Mouse (Mus musculus) kidney, adult 2 months (tissue): ENCODE measurements around the gene Lrrc10b. TPM values are rescaled to one million over a fixed set of nuclear protein-coding genes. Genes with fewer than 3 reads are reported as not detected.

Source experiments
- DNase-seq: peaks from one replicate; pipeline ENCODE4 v3.0.0; 2021
- H3K27ac ChIP-seq: fragments of 200-500 bp; 2 replicates; pipeline ENCODE4 v1.5.1; 2012; ENCODE audit warnings: low read depth, low read length, control low read depth, inconsistent platforms; ENCODE audit not compliant: insufficient read depth
- H3K27me3 ChIP-seq: fragments of 200-500 bp; replicated peaks from 2 replicates; pipeline ENCODE4 v1.6.1; 2012; ENCODE audit warnings: mild to moderate bottlenecking, moderate library complexity, low read length, inconsistent platforms; ENCODE audit not compliant: control insufficient read depth, insufficient read depth
- H3K36me3 ChIP-seq: fragments of 200-500 bp; 2 replicates; pipeline ENCODE4 v1.6.1; 2012; ENCODE audit warnings: mild to moderate bottlenecking, moderate library complexity, low read length, inconsistent platforms; ENCODE audit not compliant: control insufficient read depth, insufficient read depth
- H3K4me1 ChIP-seq: fragments of 200-500 bp; 2 replicates; pipeline ENCODE4 v1.6.1; 2011; ENCODE audit warnings: low read length; ENCODE audit not compliant: control insufficient read depth, insufficient read depth
- H3K4me3 ChIP-seq: fragments of 200-500 bp; 2 replicates; pipeline ENCODE4 v1.5.1; 2011; ENCODE audit warnings: mild to moderate bottlenecking, low read depth, low read length, control low read depth; ENCODE audit not compliant: insufficient read depth
- CTCF ChIP-seq: fragments of 200-500 bp; conservative IDR thresholded peaks from 2 replicates; pipeline ENCODE4 v1.5.1; 2011; ENCODE audit warnings: low read depth, mild to moderate bottlenecking, control low read depth, low read length, moderate library complexity, mixed read lengths; ENCODE audit not compliant: insufficient read depth, insufficient read length
- POLR2A ChIP-seq: fragments of 200-500 bp; IDR thresholded peaks from one replicate; pipeline ENCODE4 v1.6.1; 2011; ENCODE audit warnings: low read depth, low read length, control low read depth
- WGBS: fragments of 180-500 bp; shearing (Covaris S2); methylation state at CpG from one replicate; pipeline ENCODE4 v1.1.7; 2018; 5-methylcytosine and 5-hydroxymethylcytosine counted together
- polyA plus RNA-seq: library from polyadenylated mRNA; depleted of rRNA; stranded (reverse); fragments of >200 nt; gene quantifications from 2 replicates; pipeline ENCODE4 v1.2.3, GENCODE M21; 2012; rRNA removed

The Lrrc10b gene
- polyA plus RNA-seq, 1 experiment = 0.39 TPM

- Histone ChIP-seq H3K4me3 (no peak overlapping the region), H3K4me1 (no peaks in the 10 kb centered on the region)
Measured at GRCm38 (mm10) chr19:10421986-10422976, 35.0 kb downstream of the Lrrc10b start.

GRCm38 (mm10) chr19:10417436-10417835, 39.8 kb downstream of the Lrrc10b start:
- 55% methylated on average over 12 of the region's 12 CpGs for WGBS
- no peaks in the 10 kb centered on the region for H3K4me1 ChIP-seq
- peak; percentile 36 for DNase-seq
- no peak overlapping the region for H3K4me3 ChIP-seq
- H3K27me3 ChIP-seq = no peaks in the 10 kb centered on the region
- no peak for TF ChIP-seq POLR2A
- TF ChIP-seq CTCF = no peak
- no peaks in the 10 kb centered on the region for H3K36me3 ChIP-seq
- H3K27ac ChIP-seq = peak overlapping the region; percentile 61; the same call in 1 of the 2 replicates

More at GRCm38 (mm10) chr19:10421986-10422976, 35.0 kb downstream of the Lrrc10b start:
- no peak for DNase-seq
- WGBS = 14% methylated on average over 53 of the region's 53 CpGs
- H3K27me3 ChIP-seq = no peaks in the 10 kb centered on the region; the same call in 1 of the 2 replicates
- TF ChIP-seq CTCF (no peak), POLR2A (no peak)
- H3K27ac ChIP-seq = no peak overlapping the region
- no peaks in the 10 kb centered on the region for H3K36me3 ChIP-seq

GRCm38 (mm10) chr19:10416889-10417288, 40.4 kb downstream of the Lrrc10b start:
- H3K27me3 ChIP-seq = no peaks in the 10 kb centered on the region
- TF ChIP-seq POLR2A = no peak
- TF ChIP-seq CTCF = no peak
- no peak overlapping the region for H3K4me3 ChIP-seq
- 53% methylated on average over 8 of the region's 8 CpGs for WGBS
- peak; percentile 54 for DNase-seq
- H3K36me3 ChIP-seq = no peaks in the 10 kb centered on the region
- H3K27ac ChIP-seq = peak overlapping the region; percentile 61; the same call in 1 of the 2 replicates
- no peaks in the 10 kb centered on the region for H3K4me1 ChIP-seq

GRCm38 (mm10) chr19:10415508-10415907, 41.8 kb downstream of the Lrrc10b start:
- H3K27me3 ChIP-seq = no peaks in the 10 kb centered on the region
- WGBS = 84% methylated on average over 5 of the region's 5 CpGs
- no peak overlapping the region for H3K4me3 ChIP-seq
- no peak overlapping the region for H3K27ac ChIP-seq
- TF ChIP-seq CTCF (no peak), POLR2A (no peak)
- no peaks in the 10 kb centered on the region for H3K4me1 ChIP-seq
- DNase-seq = no peak
- H3K36me3 ChIP-seq = no peaks in the 10 kb centered on the region

- Histone ChIP-seq H3K27me3 (no peaks in the 10 kb centered on the region), H3K36me3 (no peaks in the 10 kb centered on the region), H3K4me1 (no peaks in the 10 kb centered on the region), H3K27ac (no peak overlapping the region), H3K4me3 (no peak overlapping the region)
- 5% methylated on average over 18 of the region's 19 CpGs for WGBS
- TF ChIP-seq POLR2A (no peak), CTCF (no peak)
- DNase-seq = peak; percentile 38
Measured at GRCm38 (mm10) chr19:10413701-10414242, 43.5 kb downstream of the Lrrc10b start.

Other genes starting within 250 kb of the Lrrc10b start
- 18.8 and 24.5 TPM in 2 replicates for gene Myrf, start 216.7 kb downstream of the Lrrc10b start, polyA plus RNA-seq
- gene Dagla, start 152.6 kb downstream of the Lrrc10b start, polyA plus RNA-seq = 7.0 and 8.2 TPM in 2 replicates
- gene Syt7, start 68.4 kb downstream of the Lrrc10b start, polyA plus RNA-seq = 4.0 and 4.6 TPM in 2 replicates
- gene Ppp1r32, start 25.5 kb upstream of the Lrrc10b start, polyA plus RNA-seq = 0.37 and 0.66 TPM in 2 replicates
- 25.7 and 28.9 TPM in 2 replicates for gene Cpsf7, start 67.8 kb upstream of the Lrrc10b start, polyA plus RNA-seq
- gene Sdhaf2, start 68.7 kb upstream of the Lrrc10b start, polyA plus RNA-seq = 31.1 and 33.1 TPM in 2 replicates
- 32.0 and 33.1 TPM in 2 replicates for gene Tmem216, start 98.8 kb upstream of the Lrrc10b start, polyA plus RNA-seq
- 40.7 and 44.1 TPM in 2 replicates for gene Cyb561a3, start 119.7 kb upstream of the Lrrc10b start, polyA plus RNA-seq
- 11.7 and 12.7 TPM in 2 replicates for gene Tmem138, start 119.9 kb upstream of the Lrrc10b start, polyA plus RNA-seq
- gene Ddb1, start 147.9 kb upstream of the Lrrc10b start, polyA plus RNA-seq = 123 and 127 TPM in 2 replicates
- 308 and 311 TPM in 2 replicates for gene Tkfc, start 148.2 kb upstream of the Lrrc10b start, polyA plus RNA-seq
- gene Vwce, start 176.7 kb upstream of the Lrrc10b start, polyA plus RNA-seq = 15.3 and 17.3 TPM in 2 replicates
- gene Pga5, start 220.6 kb upstream of the Lrrc10b start, polyA plus RNA-seq = 0.80 and 1.0 TPM in 2 replicates
- 30.0 and 32.1 TPM in 2 replicates for gene Vps37c, start 231.3 kb upstream of the Lrrc10b start, polyA plus RNA-seq